Mouse (Mus musculus): ENCODE measurements around the gene Fat3.

DNA sequence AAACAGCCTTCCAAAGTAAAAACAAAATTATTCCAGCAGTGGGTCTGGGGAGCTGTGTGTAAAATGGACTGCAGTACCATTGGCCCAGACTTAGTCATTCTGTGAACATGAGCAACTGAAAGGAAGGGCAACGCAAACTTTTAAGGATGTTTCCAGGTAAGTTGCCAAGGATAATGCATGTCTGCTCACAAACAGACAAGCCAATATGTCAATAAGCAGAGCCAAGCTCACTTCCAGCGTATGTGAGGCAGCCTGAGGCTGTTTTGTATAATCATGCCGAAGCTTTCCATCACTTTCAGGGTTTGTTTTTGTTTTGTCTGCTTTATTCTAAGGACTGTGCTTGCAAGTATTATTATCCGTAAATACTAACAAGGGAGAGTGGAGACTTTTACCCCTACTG, 15.9 kb downstream of the Fat3 start:
- TF ChIP-seq POLR2A (IDR thresholded peaks at IDR 0.05; ENCODE audit: borderline replicate concordance, extremely low read depth, insufficient read depth, insufficient read length, poor library complexity, severe bottlenecking) (no peak), CTCF (IDR thresholded peaks at IDR 0.05; ENCODE audit: borderline replicate concordance, extremely low read depth, insufficient read depth, insufficient read length) (no peak)

All from brain, embryonic 14.5 days (tissue).